Mouse (Mus musculus): ENCODE results near the gene Yy2. TPM values are rescaled to one million over a fixed set of nuclear protein-coding genes. Genes with fewer than 3 reads are reported as not detected.

The Yy2 gene
- polyA plus RNA-seq, 1 experiment, result not detected

DNA sequence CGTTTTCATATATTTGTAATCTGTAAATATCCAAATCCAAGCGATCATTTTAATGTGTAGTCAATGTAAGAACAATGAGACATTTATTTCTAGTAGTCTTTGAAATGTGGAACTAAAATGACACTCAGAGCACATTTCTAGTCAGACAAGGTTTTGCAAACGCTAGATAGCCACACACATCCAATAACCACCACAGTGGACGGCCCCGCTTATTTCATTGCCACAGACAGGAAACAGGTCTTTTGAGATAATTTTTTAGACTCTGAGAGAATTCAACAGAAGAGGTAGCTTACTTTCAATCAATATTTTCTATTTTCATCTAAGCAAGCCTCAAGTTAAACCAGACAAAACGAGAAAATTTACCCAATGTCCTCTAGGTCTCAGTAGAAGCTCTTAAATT, 27.1 kb upstream of the Yy2 start:
- 54% methylated on average over 6 of the region's 6 CpGs for whole genome bisulfite sequencing
- DNase-seq, result no peak
- Histone ChIP-seq H3K27ac (ENCODE audit: control insufficient read depth, insufficient read depth, low read length) (no peak overlapping the region), H3K36me3 (ENCODE audit: control insufficient read depth, insufficient read depth, low read length) (no peaks in the 10 kb centered on the region), H3K27me3 (ENCODE audit: control insufficient read depth, insufficient read depth, low read length) (no peaks in the 10 kb centered on the region), H3K4me1 (replicated peaks; ENCODE audit: control insufficient read depth, insufficient read depth, low read length) (peaks cover 4% of the 10 kb centered on the region), H3K4me3 (ENCODE audit: control insufficient read depth, insufficient read depth, low read length) (no peak overlapping the region)
- TF ChIP-seq POLR2A (IDR thresholded peaks at IDR 0.05; ENCODE audit: control insufficient read depth, extremely low read depth, insufficient read depth, low read length, poor library complexity) (no peak), CTCF (IDR thresholded peaks at IDR 0.05; ENCODE audit: borderline replicate concordance, control insufficient read depth, extremely low read depth, insufficient read depth, low read length, poor library complexity) (no peak)

GRCm38 (mm10) chrX:157594606-157595005, 25.8 kb upstream of the Yy2 start:
- Histone ChIP-seq H3K27ac (ENCODE audit: control insufficient read depth, insufficient read depth, low read length) (no peak overlapping the region), H3K36me3 (ENCODE audit: control insufficient read depth, insufficient read depth, low read length) (no peaks in the 10 kb centered on the region; the same call in 1 of the 2 replicates), H3K27me3 (ENCODE audit: control insufficient read depth, insufficient read depth, low read length) (no peaks in the 10 kb centered on the region), H3K4me1 (replicated peaks; ENCODE audit: control insufficient read depth, insufficient read depth, low read length) (peaks cover 4% of the 10 kb centered on the region), H3K4me3 (ENCODE audit: control insufficient read depth, insufficient read depth, low read length) (no peak overlapping the region)
- DNase-seq, result no peak
- WGBS, result 96% methylated on average over 2 of the region's 2 CpGs
- TF ChIP-seq CTCF (IDR thresholded peaks at IDR 0.05; ENCODE audit: borderline replicate concordance, control insufficient read depth, extremely low read depth, insufficient read depth, low read length, poor library complexity) (no peak), POLR2A (IDR thresholded peaks at IDR 0.05; ENCODE audit: control insufficient read depth, extremely low read depth, insufficient read depth, low read length, poor library complexity) (no peak)

DNA sequence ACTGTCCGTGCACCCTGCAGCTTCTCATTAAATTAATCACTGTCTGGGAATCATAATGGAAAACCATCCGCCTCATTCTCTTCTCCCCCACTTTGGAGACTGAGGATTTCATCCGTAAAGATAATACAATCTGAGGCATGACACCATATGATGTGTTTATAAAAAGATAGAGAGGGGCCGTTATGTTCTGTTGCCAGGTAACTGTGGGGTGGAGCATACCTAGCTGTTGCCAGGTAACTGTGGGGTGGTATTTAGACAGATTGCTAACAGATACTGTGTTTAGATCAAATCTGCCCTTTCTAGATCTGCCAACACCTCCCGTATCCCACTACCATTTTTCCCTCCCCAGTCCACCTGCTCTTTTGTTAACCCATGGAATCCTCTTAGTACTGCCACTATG, 18.2 kb upstream of the Yy2 start:
- no peak for DNase-seq
- no peaks in the 10 kb centered on the region; the same call in 1 of the 2 replicates for H3K36me3 ChIP-seq (ENCODE audit: control insufficient read depth, insufficient read depth, low read length)
- H3K4me1 ChIP-seq (replicated peaks; ENCODE audit: control insufficient read depth, insufficient read depth, low read length), result no peaks in the 10 kb centered on the region
- no peaks in the 10 kb centered on the region for H3K27me3 ChIP-seq (ENCODE audit: control insufficient read depth, insufficient read depth, low read length)
- no peak overlapping the region for H3K4me3 ChIP-seq (ENCODE audit: control insufficient read depth, insufficient read depth, low read length)
- WGBS, result 97% methylated on average over 5 of the region's 5 CpGs
- no peak overlapping the region for H3K27ac ChIP-seq (ENCODE audit: control insufficient read depth, insufficient read depth, low read length)
- TF ChIP-seq POLR2A (IDR thresholded peaks at IDR 0.05; ENCODE audit: control insufficient read depth, extremely low read depth, insufficient read depth, low read length, poor library complexity) (no peak), CTCF (IDR thresholded peaks at IDR 0.05; ENCODE audit: borderline replicate concordance, control insufficient read depth, extremely low read depth, insufficient read depth, low read length, poor library complexity) (no peak)

- no peaks in the 10 kb centered on the region for H3K4me1 ChIP-seq (replicated peaks; ENCODE audit: control insufficient read depth, insufficient read depth, low read length)
- no peak for TF ChIP-seq CTCF (IDR thresholded peaks at IDR 0.05; ENCODE audit: borderline replicate concordance, control insufficient read depth, extremely low read depth, insufficient read depth, low read length, poor library complexity)
- TF ChIP-seq POLR2A (IDR thresholded peaks at IDR 0.05; ENCODE audit: control insufficient read depth, extremely low read depth, insufficient read depth, low read length, poor library complexity), result no peak
- H3K36me3 ChIP-seq (ENCODE audit: control insufficient read depth, insufficient read depth, low read length), result no peaks in the 10 kb centered on the region; the same call in 1 of the 2 replicates
- no peak overlapping the region for H3K4me3 ChIP-seq (ENCODE audit: control insufficient read depth, insufficient read depth, low read length)
- H3K27ac ChIP-seq (ENCODE audit: control insufficient read depth, insufficient read depth, low read length), result no peak overlapping the region
- no peak for DNase-seq
- H3K27me3 ChIP-seq (ENCODE audit: control insufficient read depth, insufficient read depth, low read length), result no peaks in the 10 kb centered on the region
These were observed 17.6 kb upstream of the Yy2 start for GRCm38 (mm10) chrX:157586397-157586796.

- no peak overlapping the region for H3K4me3 ChIP-seq (ENCODE audit: control insufficient read depth, insufficient read depth, low read length)
- H3K27me3 ChIP-seq (ENCODE audit: control insufficient read depth, insufficient read depth, low read length), result no peaks in the 10 kb centered on the region
- no peaks in the 10 kb centered on the region for H3K4me1 ChIP-seq (replicated peaks; ENCODE audit: control insufficient read depth, insufficient read depth, low read length)
- DNase-seq, result no peak
- no peaks in the 10 kb centered on the region for H3K36me3 ChIP-seq (ENCODE audit: control insufficient read depth, insufficient read depth, low read length)
- H3K27ac ChIP-seq (ENCODE audit: control insufficient read depth, insufficient read depth, low read length), result no peak overlapping the region
- over 99% methylated on average over 6 of the region's 6 CpGs for WGBS
- no peak for TF ChIP-seq POLR2A (IDR thresholded peaks at IDR 0.05; ENCODE audit: control insufficient read depth, extremely low read depth, insufficient read depth, low read length, poor library complexity)
- no peak for TF ChIP-seq CTCF (IDR thresholded peaks at IDR 0.05; ENCODE audit: borderline replicate concordance, control insufficient read depth, extremely low read depth, insufficient read depth, low read length, poor library complexity)
These were observed 10.4 kb upstream of the Yy2 start for GRCm38 (mm10) chrX:157579108-157579614.

GRCm38 (mm10) chrX:157574683-157575082, 5.9 kb upstream of the Yy2 start:
- Histone ChIP-seq H3K27me3 (ENCODE audit: control insufficient read depth, insufficient read depth, low read length) (no peaks in the 10 kb centered on the region), H3K4me1 (replicated peaks; ENCODE audit: control insufficient read depth, insufficient read depth, low read length) (no peaks in the 10 kb centered on the region), H3K27ac (ENCODE audit: control insufficient read depth, insufficient read depth, low read length) (no peak overlapping the region), H3K4me3 (ENCODE audit: control insufficient read depth, insufficient read depth, low read length) (no peak overlapping the region), H3K36me3 (ENCODE audit: control insufficient read depth, insufficient read depth, low read length) (no peaks in the 10 kb centered on the region)
- WGBS, result 94% methylated on average over 2 of the region's 2 CpGs
- TF ChIP-seq POLR2A (IDR thresholded peaks at IDR 0.05; ENCODE audit: control insufficient read depth, extremely low read depth, insufficient read depth, low read length, poor library complexity), result no peak
- no peak for TF ChIP-seq CTCF (IDR thresholded peaks at IDR 0.05; ENCODE audit: borderline replicate concordance, control insufficient read depth, extremely low read depth, insufficient read depth, low read length, poor library complexity)
- DNase-seq, result no peak

DNA sequence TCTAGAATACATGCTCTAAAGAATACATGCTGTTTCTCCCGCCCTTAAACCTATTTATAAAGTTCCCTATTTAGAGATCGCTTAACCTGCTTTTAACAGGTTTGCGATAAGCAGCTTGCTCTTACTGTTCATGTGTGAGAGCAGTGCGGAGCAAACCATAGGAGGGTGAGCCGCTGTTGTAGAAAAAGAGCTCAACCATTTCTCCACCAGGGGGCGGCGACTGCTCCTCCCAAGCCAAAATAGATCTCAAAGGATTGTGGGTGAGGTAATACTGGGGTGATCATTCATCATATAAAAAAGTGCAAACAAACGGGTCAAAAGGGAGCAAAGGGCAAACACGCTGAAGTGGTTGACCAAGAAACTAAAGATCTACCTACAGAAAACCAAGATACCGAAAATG, 5.0 kb downstream of the Yy2 start:
- 97% methylated on average over 10 of the region's 10 CpGs for WGBS
- Histone ChIP-seq H3K27me3 (ENCODE audit: control insufficient read depth, insufficient read depth, low read length) (no peaks in the 10 kb centered on the region), H3K4me1 (replicated peaks; ENCODE audit: control insufficient read depth, insufficient read depth, low read length) (no peaks in the 10 kb centered on the region), H3K4me3 (ENCODE audit: control insufficient read depth, insufficient read depth, low read length) (no peak overlapping the region), H3K27ac (ENCODE audit: control insufficient read depth, insufficient read depth, low read length) (no peak overlapping the region), H3K36me3 (ENCODE audit: control insufficient read depth, insufficient read depth, low read length) (0 out of 2 replicates have a peak, but pooled peaks cover 4% of the 10 kb centered on the region)
- no peak for TF ChIP-seq POLR2A (IDR thresholded peaks at IDR 0.05; ENCODE audit: control insufficient read depth, extremely low read depth, insufficient read depth, low read length, poor library complexity)
- TF ChIP-seq CTCF (IDR thresholded peaks at IDR 0.05; ENCODE audit: borderline replicate concordance, control insufficient read depth, extremely low read depth, insufficient read depth, low read length, poor library complexity), result no peak
- DNase-seq, result peak; percentile 17

Measured in thymus, adult 2 months (tissue).